Mouse (Mus musculus) CH12F3 (cell line): Measurements from ENCODE around the gene Gdf5.
"Not testable (repeated sequence)": the region's sequence is repeated elsewhere in the genome, so short reads cannot be mapped to it uniquely, and the experiment has no call there.

Experiments
- in situ Hi-C: fragments of 300-500 bp; cut with MboI; formaldehyde crosslinking; loops from 2 replicates; pipeline ENCODE4 v1.14.3; 2020; ENCODE audit warnings: low sequenced_read_pairs

Gene Gdf5

GRCm38 (mm10) chr2:155943463-155943862 is 1.7 kb downstream of the Gdf5 start:
- in situ Hi-C loops = loop anchor here (10.0 kb wide), 1 partner anchor 269 kb away; no protein-coding TSS in a partner anchor

GRCm38 (mm10) chr2:155941697-155942442 is 3.3 kb downstream of the Gdf5 start:
- in situ Hi-C loops = loop anchor here (10.0 kb wide), 1 partner anchor 267 kb away; no protein-coding TSS in a partner anchor

GRCm38 (mm10) chr2:155940681-155941080 is 4.5 kb downstream of the Gdf5 start, which contains the start of gene Gm15557:
Gene Gm15557, plus strand, starts transcription at chr2:155940728.
- in situ Hi-C loops = loop anchor here (10.0 kb wide), 1 partner anchor 266 kb away; no protein-coding TSS in a partner anchor

DNA sequence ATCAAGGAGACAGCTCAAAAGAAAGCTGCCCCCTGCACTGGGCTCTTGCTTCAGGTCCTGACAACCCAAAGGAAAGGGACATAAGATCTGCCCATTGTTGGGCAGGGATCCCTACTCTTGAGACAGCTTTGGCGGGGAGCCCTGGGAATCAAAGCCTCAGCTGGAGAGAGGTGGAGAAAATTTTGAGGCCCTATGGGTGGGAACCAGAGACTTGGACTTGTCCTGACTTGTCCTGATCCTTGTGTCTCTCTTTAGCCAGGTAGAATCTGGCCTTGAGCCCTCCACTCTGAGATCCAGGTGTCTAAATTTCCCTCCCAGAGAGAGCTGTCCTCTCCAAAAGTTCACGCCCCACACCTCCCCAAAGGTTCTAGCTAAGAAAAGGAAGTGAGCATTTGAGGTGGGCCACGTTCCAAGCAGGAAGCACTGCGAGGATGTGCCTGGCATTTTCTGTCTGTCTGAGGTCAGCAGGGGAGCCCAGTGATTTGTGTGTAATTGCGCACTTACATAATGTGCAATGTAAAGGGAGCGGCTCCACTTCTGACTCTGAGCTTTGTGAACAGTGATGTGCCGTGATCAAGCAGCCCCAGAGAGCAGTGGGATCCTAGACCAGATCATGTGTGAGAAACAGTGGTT is 5.2 kb downstream of the Gdf5 start:
- in situ Hi-C loops = loop anchor here (10.0 kb wide), 1 partner anchor 265 kb away; no protein-coding TSS in a partner anchor

DNA sequence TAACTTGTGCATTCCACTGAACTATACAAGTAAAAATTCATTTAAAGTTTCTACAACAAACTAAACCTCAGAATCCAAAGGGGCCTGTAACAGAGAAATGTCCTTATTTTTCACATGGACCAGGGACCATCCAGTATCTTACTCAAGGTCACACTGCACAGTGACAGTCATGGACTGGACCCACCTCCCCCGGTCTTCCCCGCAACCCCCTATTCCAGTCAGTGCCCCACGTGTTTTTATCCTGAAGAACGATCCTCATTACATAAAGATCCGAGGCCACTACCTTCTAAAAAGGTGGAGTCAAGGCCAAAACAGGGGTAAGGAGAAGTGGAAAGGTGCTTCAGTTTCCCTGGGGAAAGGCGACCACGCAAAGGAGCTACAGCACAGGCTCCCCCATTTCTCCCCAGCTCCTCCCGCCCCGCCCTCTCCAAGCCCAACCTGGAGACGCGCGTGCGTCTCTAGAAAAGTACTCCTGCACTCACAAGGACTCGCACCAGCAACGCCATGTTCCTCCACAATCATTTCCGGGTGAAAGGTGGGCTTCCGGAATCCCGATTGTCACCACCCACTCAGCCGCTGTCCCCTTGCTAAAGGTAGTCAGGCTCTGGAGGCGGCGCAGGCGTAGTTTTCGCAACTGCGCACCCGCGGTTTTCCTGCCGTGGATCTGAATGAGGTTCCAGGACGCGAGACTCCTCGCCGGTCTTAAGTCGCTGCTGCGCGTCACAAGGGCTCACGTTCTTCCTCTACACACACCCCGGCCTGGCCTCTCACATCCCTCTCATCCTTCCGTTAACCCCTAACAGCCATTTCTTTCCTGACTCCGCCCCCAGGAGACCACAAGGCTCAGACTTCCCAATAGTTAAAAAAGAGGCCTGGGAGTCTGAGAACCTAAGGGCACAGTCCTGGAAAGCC is 15.4 kb downstream of the Gdf5 start, which contains the start of gene Uqcc1:
TSS of gene Uqcc1 (minus strand) at position 780 of the 912 bp plus-strand sequence.
- in situ Hi-C loops = no loop called here

- in situ Hi-C loops = no loop called here
Measured at GRCm38 (mm10) chr2:155928711-155929345, 16.3 kb downstream of the Gdf5 start.

DNA sequence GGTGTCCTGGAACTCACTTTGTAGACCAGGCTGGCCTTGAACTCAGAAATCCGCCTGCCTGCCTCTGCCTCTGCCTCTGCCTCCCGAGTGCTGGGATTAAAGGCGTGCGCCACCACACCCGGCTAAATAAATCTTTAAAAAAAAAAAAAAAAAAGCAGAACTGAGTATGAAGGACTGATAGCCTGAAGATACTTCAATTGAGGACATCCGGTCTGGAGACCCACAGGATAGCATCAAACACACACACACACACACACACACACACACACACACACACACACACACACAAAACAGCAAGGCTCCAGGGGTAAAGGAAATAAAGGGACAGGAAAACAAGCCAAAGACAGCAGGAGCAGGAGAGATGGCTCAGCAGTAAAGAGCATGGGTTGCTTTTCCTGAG is 20.0 kb downstream of the Gdf5 start:
- in situ Hi-C loops = not testable (repeated sequence)

- in situ Hi-C loops = no loop called here
Measured at GRCm38 (mm10) chr2:155923143-155923542, 22.0 kb downstream of the Gdf5 start.

DNA sequence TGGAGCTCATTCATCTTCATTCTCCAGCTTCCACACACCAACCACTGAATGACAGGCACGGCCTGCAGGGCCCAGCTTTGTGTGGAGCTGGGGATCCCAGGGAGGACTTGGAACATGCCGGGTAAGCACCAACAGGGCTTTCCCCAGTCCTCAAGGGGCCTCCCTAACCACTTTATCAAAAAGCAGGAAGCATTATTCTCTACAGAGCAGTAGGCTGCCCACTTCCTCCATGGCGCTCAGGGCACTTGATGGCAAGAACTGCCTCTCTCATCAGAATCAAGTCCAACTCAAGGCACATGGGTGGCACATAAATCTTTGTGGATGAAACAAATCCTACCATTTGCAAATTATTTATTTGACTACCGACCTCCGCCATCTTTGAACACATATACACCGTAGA is 30.5 kb downstream of the Gdf5 start:
- in situ Hi-C loops = no loop called here

DNA sequence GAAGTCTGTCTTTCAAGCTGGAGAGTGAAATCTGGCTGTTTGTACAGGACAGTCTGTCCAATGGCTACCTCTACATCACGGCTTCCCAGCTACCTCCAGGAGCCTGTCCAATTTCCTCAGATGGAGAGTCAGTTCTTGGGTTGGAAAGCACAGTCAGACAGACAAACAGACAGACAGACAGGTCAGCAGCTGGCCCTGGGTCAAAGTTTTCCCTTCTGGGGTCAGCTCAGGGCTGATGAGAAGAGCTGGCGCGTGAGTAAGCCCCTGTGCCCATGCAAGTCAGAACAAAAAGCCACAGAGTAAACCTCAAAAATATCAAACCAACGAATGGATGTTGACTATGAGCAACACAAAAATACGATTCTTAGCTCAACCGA is 41.5 kb downstream of the Gdf5 start:
- in situ Hi-C loops = no loop called here

DNA sequence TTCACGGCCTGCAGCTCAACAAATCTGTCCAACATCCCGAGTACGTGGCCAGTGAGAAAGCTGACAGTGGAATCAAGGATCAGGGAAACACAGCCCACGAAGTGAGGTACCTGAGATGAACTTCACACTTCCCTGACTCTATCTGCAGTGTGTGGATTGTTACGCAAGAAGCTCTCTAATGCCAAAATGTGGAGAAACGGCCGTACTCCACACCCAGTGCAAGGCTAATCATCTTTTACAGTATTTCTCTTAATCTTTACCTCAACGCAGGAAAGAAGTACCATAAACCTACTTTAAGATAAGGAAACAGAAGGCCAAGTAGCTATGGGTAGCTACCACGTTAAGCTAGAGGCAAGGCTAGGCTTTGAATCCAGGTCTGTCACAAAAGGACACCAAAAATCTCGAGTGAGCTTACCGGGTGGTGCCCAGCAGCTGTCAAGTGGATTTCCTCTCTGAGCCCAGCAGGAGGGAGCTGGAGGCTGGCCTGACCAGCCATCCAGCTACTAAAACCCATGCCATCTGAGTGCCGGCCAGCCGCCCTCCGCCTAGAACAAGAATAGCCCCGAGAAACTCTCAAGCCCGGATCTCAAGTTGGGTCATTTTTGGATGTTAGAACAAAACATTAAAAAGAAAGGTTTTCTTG is 42.1 kb downstream of the Gdf5 start:
- in situ Hi-C loops = no loop called here

DNA sequence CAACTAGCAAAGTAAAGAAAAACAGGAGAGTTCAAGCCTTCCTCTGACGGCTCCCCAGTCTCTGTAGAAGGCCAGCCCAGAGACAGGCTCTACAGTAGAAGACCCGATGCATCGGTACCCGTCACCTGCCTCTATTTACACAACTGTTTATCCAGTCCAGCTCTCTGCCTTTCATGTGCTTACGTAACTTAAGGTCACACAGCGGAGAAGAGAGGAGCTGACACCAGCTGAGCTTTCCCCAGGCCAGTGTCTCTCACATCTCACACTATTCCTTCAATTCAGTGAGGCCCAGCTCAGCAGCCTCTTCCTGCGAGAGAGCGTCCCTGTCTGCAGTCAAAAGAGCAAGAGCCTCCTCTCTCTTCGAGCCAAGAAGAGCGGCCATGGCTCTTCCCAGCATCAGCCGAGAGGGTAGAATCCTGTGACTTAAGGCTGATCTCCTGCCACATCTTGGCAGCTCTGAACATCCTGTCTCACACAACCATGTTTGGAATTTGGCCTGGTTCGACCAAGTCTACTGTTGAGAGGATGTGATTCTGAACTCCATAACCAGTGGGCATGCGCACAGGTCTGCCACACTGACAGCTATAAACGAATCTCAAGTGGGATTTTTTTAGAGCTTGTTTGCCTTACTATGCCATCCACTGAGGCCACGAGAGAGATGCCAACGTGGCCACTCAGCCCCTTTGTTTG is 50.0 kb downstream of the Gdf5 start:
- in situ Hi-C loops = no loop called here

GRCm38 (mm10) chr2:155894307-155895045 is 50.7 kb downstream of the Gdf5 start:
- in situ Hi-C loops = no loop called here
